Mouse (Mus musculus): Measurements from ENCODE around the gene Kmt2d.

- TF ChIP-seq CTCF (conservative IDR thresholded peaks at IDR 0.05; ENCODE audit: low read length) (no peak), NANOG (IDR thresholded peaks at IDR 0.05; ENCODE audit: borderline replicate concordance, low read length) (no peak), POU5F1 (IDR thresholded peaks at IDR 0.05; ENCODE audit: borderline replicate concordance, low read length) (no peak)
Observed at GRCm38 (mm10) chr15:98886667-98887387, 15.8 kb upstream of the Kmt2d start.
